Mouse (Mus musculus) kidney, postnatal 0 days (tissue): ENCODE results near the gene Gm10647. TPM values are rescaled to one million over a fixed set of nuclear protein-coding genes. Genes with fewer than 3 reads are reported as not detected.
A peak's percentile ranks its signal among the peaks of the same experiment; 100 is the strongest.

ENCODE experiments used
- ATAC-seq: fragments of 200-750 bp; cut with Nextera tagmentation; replicated peaks from 2 replicates; pipeline ENCODE4 v1.8.0; 2017; ENCODE audit warnings: low read depth, moderate number of reproducible peaks, moderate TSS enrichment, moderate library complexity; ENCODE audit not compliant: low FRiP score
- DNase-seq: peaks from one replicate; pipeline ENCODE4 v3.0.0-alpha.2; 2016; ENCODE audit warnings: low spot score
- H3K27ac ChIP-seq: fragments of 300-500 bp; sonication (generic); 2 replicates; pipeline ENCODE4 v1.5.1; 2014; ENCODE audit warnings: mild to moderate bottlenecking
- H3K27me3 ChIP-seq: fragments of 300-500 bp; sonication (generic); 2 replicates; pipeline ENCODE4 v1.6.1; 2014; ENCODE audit warnings: low read length, mixed read lengths; ENCODE audit not compliant: insufficient read depth
- H3K36me3 ChIP-seq: fragments of 300-500 bp; sonication (generic); 2 replicates; pipeline ENCODE4 v1.6.1; 2014; ENCODE audit warnings: low read length, mixed read lengths; ENCODE audit not compliant: insufficient read depth
- H3K4me1 ChIP-seq: fragments of 300-500 bp; sonication (generic); replicated peaks from 2 replicates; pipeline ENCODE4 v1.6.1; 2014; ENCODE audit warnings: antibody characterized with exemption, low read length, mixed read lengths; ENCODE audit not compliant: insufficient read depth
- H3K4me2 ChIP-seq: fragments of 300-500 bp; sonication (generic); 2 replicates; pipeline ENCODE4 v1.6.1; 2014; ENCODE audit warnings: mild to moderate bottlenecking, low read length, moderate library complexity, mixed read lengths
- H3K4me3 ChIP-seq: fragments of 300-500 bp; sonication (generic); replicated peaks from 2 replicates; pipeline ENCODE4 v1.5.1; 2014; ENCODE audit warnings: low read depth, low read length
- H3K9ac ChIP-seq: fragments of 300-500 bp; sonication (generic); 2 replicates; pipeline ENCODE4 v1.6.1; 2014; ENCODE audit warnings: low read depth, low read length
- H3K9me3 ChIP-seq: fragments of 300-500 bp; sonication (generic); replicated peaks from 2 replicates; pipeline ENCODE4 v1.6.1; 2016; ENCODE audit warnings: low read length, inconsistent platforms, mixed read lengths
- CTCF ChIP-seq: IDR thresholded peaks from 2 replicates; pipeline ENCODE4 v1.5.1; 2016; ENCODE audit warnings: antibody characterized with exemption, low read depth, mild to moderate bottlenecking, moderate library complexity
- WGBS: fragments of 180-500 bp; shearing (Covaris S2); extraction: QIAGEN DNeasy Blood & Tissue Kit; methylation state at CpG from one replicate; pipeline ENCODE4 v1.1.7; 2014; 5-methylcytosine and 5-hydroxymethylcytosine counted together
- polyA plus RNA-seq: library from polyadenylated mRNA; unstranded; fragments of >200 nt; fragmentation: Nextera tagmentation; extraction: Ambion mirVana; gene quantifications from 2 replicates; pipeline ENCODE4 v1.2.1, GENCODE M21; 2015

Gm10647 gene
- polyA plus RNA-seq, 1 experiment from 2014 or later: 0.29 TPM

DNA sequence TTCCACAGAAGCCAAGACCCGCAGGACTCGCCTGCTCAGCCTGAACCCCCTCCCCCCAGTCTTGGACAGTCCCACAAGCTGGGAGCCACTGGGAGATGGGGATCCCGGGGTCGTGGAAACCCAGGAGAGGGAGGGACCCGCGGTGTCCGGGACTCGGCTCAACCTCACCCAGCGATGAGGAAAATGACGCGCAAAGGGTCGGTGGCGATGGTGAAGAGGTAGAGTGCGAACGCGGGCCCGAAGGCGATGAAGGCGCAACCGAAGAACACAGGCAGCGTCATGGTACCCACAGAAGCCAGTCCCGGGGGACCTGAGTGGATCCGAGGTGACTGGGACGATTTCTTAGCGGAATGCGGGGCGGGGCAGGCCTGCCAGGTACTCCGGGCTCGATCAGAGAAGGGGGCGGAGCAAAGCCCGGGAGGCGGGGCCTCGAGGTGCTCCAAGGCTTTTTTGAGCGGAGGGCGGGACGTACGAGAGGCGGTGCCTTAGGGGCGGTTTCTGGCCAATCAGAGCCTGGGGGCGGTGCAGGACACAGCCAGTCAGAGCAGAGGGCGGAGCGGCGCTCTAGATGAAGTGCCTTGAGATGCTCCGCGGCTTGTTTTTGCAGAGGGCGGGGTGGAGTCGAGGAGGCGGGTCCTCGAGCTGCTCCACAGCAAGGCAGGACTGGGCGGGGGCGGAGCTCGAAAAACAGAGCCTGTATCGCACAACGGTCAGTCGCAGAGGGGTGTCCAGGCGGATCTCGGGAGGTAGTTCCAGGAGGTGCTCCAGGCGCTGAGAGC lies 37.7 kb downstream of the Gm10647 start, which contains the start of gene Aph1c:
Aph1c (minus strand) TSS at position 409 of the 779 bp plus-strand sequence.
- Histone ChIP-seq H3K4me1 (no peaks in the 10 kb centered on the region), H3K27ac (peak within 1 kb of the TSS; percentile 77), H3K4me2 (peak within 1 kb of the TSS; percentile 88), H3K9me3 (no peaks in the 10 kb centered on the region), H3K4me3 (peak within 1 kb of the TSS; percentile 67), H3K9ac (peak within 1 kb of the TSS; percentile 60), H3K36me3 (no peaks in the 10 kb centered on the region), H3K27me3 (no peaks in the 10 kb centered on the region)
- ATAC-seq (peak; percentile 99), DNase-seq (peak; percentile 100)
- no peak for TF ChIP-seq CTCF
- WGBS: under 1% methylated on average over 57 of the region's 58 CpGs

DNA sequence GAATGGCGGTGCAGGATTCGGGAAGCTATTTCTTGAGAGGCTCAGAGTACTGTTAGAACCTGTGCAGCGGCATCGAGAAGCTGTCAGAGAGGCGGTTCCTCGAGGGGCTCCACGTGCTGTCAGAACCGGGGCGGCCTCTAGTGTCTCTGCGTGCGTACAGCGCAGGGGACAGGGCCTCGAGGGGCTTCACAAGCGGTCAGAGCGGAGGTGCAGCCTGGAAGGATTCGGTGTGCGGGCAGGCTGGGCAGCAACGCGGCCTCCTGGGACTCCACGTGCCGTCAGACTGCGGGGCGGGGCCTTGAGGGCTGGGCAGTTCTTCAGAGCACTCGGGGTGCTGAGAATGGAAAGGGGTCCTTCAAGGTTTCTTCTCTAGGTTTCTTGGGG lies 38.2 kb downstream of the Gm10647 start:
- H3K4me3 ChIP-seq: peak overlapping the region; percentile 67
- H3K4me2 ChIP-seq: peak overlapping the region; percentile 88
- no peaks in the 10 kb centered on the region for H3K4me1 ChIP-seq
- peak; percentile 37; the same call in 1 of the 2 replicates for ATAC-seq
- no peak for DNase-seq
- no peaks in the 10 kb centered on the region for H3K9me3 ChIP-seq
- TF ChIP-seq CTCF: peak; percentile 23; the same call in 1 of the 2 replicates
- no peaks in the 10 kb centered on the region for H3K27me3 ChIP-seq
- H3K9ac ChIP-seq: peak overlapping the region; percentile 28
- WGBS: under 1% methylated on average over 24 of the region's 24 CpGs
- no peaks in the 10 kb centered on the region for H3K36me3 ChIP-seq
- 0 out of 2 replicates have a peak overlapping the region, but pooled peaks have one; percentile 20 for H3K27ac ChIP-seq

DNA sequence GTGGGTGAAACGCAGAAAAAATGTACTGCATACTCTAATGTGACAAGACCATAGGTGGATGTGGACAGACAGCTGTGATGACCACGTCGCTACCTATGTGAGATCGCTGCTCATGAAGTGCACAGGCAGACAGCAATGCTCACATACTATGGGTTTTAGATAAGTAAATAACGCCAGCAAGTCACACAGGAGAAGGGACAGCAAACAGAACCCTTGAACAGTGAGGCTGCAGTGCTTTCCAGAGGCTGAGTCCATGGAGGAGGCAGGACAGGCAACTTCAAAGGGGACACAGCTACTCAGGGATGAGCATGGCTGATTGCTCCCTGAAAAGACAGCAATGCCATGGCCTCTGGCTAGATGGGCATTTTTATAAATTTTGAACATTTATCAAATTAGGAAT lies 50.0 kb downstream of the Gm10647 start:
- no peak overlapping the region for H3K4me3 ChIP-seq
- H3K9ac ChIP-seq: no peak overlapping the region
- no peaks in the 10 kb centered on the region for H3K27me3 ChIP-seq
- H3K4me1 ChIP-seq: no peaks in the 10 kb centered on the region
- H3K36me3 ChIP-seq: peaks cover 15% of the 10 kb centered on the region; the same call in 1 of the 2 replicates
- ATAC-seq (no peak), DNase-seq (no peak)
- no peaks in the 10 kb centered on the region for H3K9me3 ChIP-seq
- WGBS: 92% methylated on average over 5 of the region's 5 CpGs
- H3K4me2 ChIP-seq: no peak overlapping the region
- no peak overlapping the region for H3K27ac ChIP-seq
- TF ChIP-seq CTCF: no peak

Other genes with a start within 250 kb of the Gm10647 start
- 58.7 and 63.4 TPM in 2 replicates for gene Usp3, start 203.9 kb upstream of the Gm10647 start, polyA plus RNA-seq
- gene Car12, start 83.4 kb upstream of the Gm10647 start, polyA plus RNA-seq: 52.5 and 60.2 TPM in 2 replicates
- gene Aph1b, start 1.5 kb upstream of the Gm10647 start, polyA plus RNA-seq: 10.9 and 11.7 TPM in 2 replicates
- gene Aph1c, start 37.7 kb downstream of the Gm10647 start, polyA plus RNA-seq: 23.1 and 25.6 TPM in 2 replicates
- 9.3 and 10.9 TPM in 2 replicates for gene Rab8b, start 122.6 kb downstream of the Gm10647 start, polyA plus RNA-seq
- 811 and 895 TPM in 2 replicates for gene Rps27l, start 149.0 kb downstream of the Gm10647 start, polyA plus RNA-seq
- 29.2 and 33.6 TPM in 2 replicates for gene Lactb, start 178.4 kb downstream of the Gm10647 start, polyA plus RNA-seq